Mouse (Mus musculus): ENCODE data around the gene Dlx5. TPM values are rescaled to one million over a fixed set of nuclear protein-coding genes. Genes with fewer than 3 reads are reported as not detected.

Gene Dlx5
- total and polyA plus RNA-seq, 3 experiments = not detected

DNA sequence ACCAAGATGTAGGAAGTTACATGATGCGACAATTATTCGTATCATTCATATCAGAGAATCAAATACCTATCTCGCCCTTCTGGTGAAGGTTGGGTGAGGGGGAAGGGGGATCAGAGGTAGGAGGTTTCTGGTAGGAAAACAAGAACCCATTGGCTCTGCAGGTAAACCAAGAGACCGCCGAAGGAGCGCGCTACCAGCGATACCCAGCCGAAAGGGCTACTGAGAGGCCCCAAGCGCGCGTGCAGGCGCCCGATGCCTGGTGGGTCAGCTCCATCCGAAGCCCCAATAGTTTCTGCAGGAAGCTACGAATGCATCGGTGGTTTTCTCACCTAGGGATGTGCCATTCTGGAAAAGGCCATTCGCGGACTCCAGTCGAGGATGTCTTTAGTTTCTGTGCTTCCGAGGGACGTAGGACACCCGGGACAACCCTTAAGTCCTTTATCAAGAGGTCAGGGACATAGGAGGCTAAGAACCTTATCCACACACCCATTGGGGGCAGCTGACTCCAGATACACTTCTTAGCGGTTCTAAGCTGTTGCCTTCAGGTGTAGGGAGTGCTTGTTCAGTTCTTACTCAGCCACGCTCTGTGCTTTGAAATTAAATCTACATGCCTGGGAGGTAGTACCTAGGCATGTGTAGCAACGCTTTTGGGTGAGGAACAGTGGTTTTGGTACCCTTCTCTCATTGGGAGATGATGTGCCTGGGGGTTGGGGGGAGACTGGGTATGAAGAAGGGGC lies 31.4 kb downstream of the Dlx5 start:
- no peak overlapping the region for H3K27ac ChIP-seq (ENCODE audit: insufficient read depth, low read depth)
- no peak overlapping the region for H3K4me2 ChIP-seq (ENCODE audit: insufficient read depth, low read depth, poor library complexity, severe bottlenecking)
- TF ChIP-seq NRF1 (IDR thresholded peaks at IDR 0.05; ENCODE audit: low read depth, low read length) (no peak), UBTF (IDR thresholded peaks at IDR 0.05; ENCODE audit: low read depth, low read length) (no peak), MAX (IDR thresholded peaks at IDR 0.05; ENCODE audit: low read length) (no peak), PAX5 (IDR thresholded peaks at IDR 0.05; ENCODE audit: low read length) (no peak), SIN3A (IDR thresholded peaks at IDR 0.05; ENCODE audit: low read length) (no peak), BHLHE40 (IDR thresholded peaks at IDR 0.05; ENCODE audit: low read depth, low read length) (no peak), JUND (conservative IDR thresholded peaks at IDR 0.05; ENCODE audit: low read depth, low read length) (no peak)
- H3K27me3 ChIP-seq (replicated peaks) = no peaks in the 10 kb centered on the region
- peaks cover 0 to 5% of the 10 kb centered on the region in 2 experiments; a peak in 1 of 4 replicates for H3K4me1 ChIP-seq (ENCODE audit: control insufficient read depth in 1 of 2, insufficient read depth in 2 of 2)
- no peaks in the 10 kb centered on the region for H3K36me3 ChIP-seq (replicated peaks in 1 of 2; ENCODE audit: control insufficient read depth in 1 of 2, insufficient read depth in 1 of 2, low read length in 1 of 2)
- in situ Hi-C loops (cut with MboI; ENCODE audit: low pct_ligation_motif_present, low pct_unique_long_range_greater_than_20kb, low sequenced_read_pairs) (no loop called here), dilution Hi-C loops (cut with MboI; ENCODE audit: extremely low pct_ligation_motif_present, extremely low pct_unique_long_range_greater_than_20kb, low sequenced_read_pairs) (no loop called here)
- no peak overlapping the region for H3K4me3 ChIP-seq (replicated peaks in 1 of 3; ENCODE audit: low read depth in 2 of 3, low read length in 2 of 3, poor library complexity in 1 of 3)
- DNase-seq (ENCODE audit: extremely low read depth) = no peak
- no peaks in the 10 kb centered on the region for H3K9me3 ChIP-seq (replicated peaks; ENCODE audit: low read length)
- no peak overlapping the region for H3K9ac ChIP-seq (ENCODE audit: insufficient read depth, low read depth)
- H3K79me2 ChIP-seq (replicated peaks; ENCODE audit: control insufficient read depth, extremely low read depth, insufficient read depth, poor library complexity, severe bottlenecking) = no peaks in the 10 kb centered on the region

DNA sequence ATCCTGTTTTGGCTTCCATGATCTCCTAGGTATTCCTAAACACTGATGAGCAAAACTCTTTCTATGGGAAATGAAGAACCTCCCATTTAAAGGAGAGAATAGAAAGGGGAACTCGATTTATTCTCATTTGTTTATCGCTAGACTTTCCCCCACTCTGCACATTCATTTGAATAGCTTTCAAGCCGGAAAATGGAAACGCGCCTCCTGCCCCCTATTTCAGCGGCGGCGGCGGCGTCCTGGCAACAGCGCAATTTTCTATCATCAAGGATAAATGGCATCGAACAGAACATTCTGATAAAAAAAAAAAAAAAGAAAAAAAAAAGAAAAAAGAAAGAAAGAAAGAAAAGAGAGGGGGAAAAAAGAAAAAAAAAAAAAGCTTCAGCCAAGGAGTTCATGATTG lies 32.1 kb downstream of the Dlx5 start:
- TF ChIP-seq MAX (IDR thresholded peaks at IDR 0.05; ENCODE audit: low read length) (no peak), EP300 (IDR thresholded peaks at IDR 0.05; ENCODE audit: low read length) (no peak), HCFC1 (IDR thresholded peaks at IDR 0.05; ENCODE audit: low read depth, low read length) (no peak), MEF2A (IDR thresholded peaks at IDR 0.05; ENCODE audit: borderline replicate concordance, low read depth, low read length) (no peak), JUN (IDR thresholded peaks at IDR 0.05; ENCODE audit: insufficient read depth, low read depth, low read length) (no peak), MXI1 (IDR thresholded peaks at IDR 0.05; ENCODE audit: low read depth, low read length) (no peak)
- Histone ChIP-seq H3K79me2 (replicated peaks; ENCODE audit: control insufficient read depth, extremely low read depth, insufficient read depth, poor library complexity, severe bottlenecking) (no peaks in the 10 kb centered on the region), H3K4me3 (replicated peaks in 1 of 3; ENCODE audit: low read depth in 2 of 3, low read length in 2 of 3, poor library complexity in 1 of 3) (no peak overlapping the region), H3K36me3 (replicated peaks in 1 of 2; ENCODE audit: control insufficient read depth in 1 of 2, insufficient read depth in 1 of 2, low read length in 1 of 2) (no peaks in the 10 kb centered on the region), H3K27me3 (replicated peaks) (no peaks in the 10 kb centered on the region), H3K27ac (ENCODE audit: insufficient read depth, low read depth) (no peak overlapping the region), H3K9ac (ENCODE audit: insufficient read depth, low read depth) (no peak overlapping the region), H3K4me2 (ENCODE audit: insufficient read depth, low read depth, poor library complexity, severe bottlenecking) (no peak overlapping the region), H3K9me3 (replicated peaks; ENCODE audit: low read length) (no peaks in the 10 kb centered on the region), H3K4me1 (ENCODE audit: control insufficient read depth in 1 of 2, insufficient read depth in 2 of 2) (peaks cover 0 to 5% of the 10 kb centered on the region in 2 experiments; a peak in 1 of 4 replicates)
- DNase-seq (ENCODE audit: extremely low read depth) = no peak
- dilution Hi-C loops (cut with MboI; ENCODE audit: extremely low pct_ligation_motif_present, extremely low pct_unique_long_range_greater_than_20kb, low sequenced_read_pairs) = no loop called here
- in situ Hi-C loops (cut with MboI; ENCODE audit: low pct_ligation_motif_present, low pct_unique_long_range_greater_than_20kb, low sequenced_read_pairs) = no loop called here

DNA sequence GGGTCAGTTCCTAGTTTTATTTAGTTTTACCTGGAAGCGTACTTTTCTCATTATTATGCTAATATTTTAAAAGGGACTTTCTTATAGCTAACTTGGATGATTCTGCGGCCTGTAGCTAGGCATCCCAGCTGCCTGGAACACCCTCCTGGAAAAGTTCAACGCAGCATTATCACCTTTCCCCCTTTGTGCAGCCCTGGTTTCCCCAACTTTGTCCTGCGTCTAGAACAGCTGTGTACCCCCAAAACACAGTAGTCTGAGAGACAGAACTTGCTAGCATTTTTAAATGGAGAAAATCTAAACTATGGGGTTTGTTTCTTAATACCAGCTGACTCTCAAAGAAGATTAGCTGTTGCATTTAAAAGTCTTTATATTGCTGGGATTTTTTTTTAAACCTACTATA lies 33.3 kb downstream of the Dlx5 start:
- no peaks in the 10 kb centered on the region for H3K27me3 ChIP-seq (replicated peaks)
- no peak overlapping the region for H3K4me3 ChIP-seq (replicated peaks in 1 of 3; ENCODE audit: low read depth in 2 of 3, low read length in 2 of 3, poor library complexity in 1 of 3)
- H3K9ac ChIP-seq (ENCODE audit: insufficient read depth, low read depth) = no peak overlapping the region
- dilution Hi-C loops (cut with MboI; ENCODE audit: extremely low pct_ligation_motif_present, extremely low pct_unique_long_range_greater_than_20kb, low sequenced_read_pairs) = no loop called here
- H3K79me2 ChIP-seq (replicated peaks; ENCODE audit: control insufficient read depth, extremely low read depth, insufficient read depth, poor library complexity, severe bottlenecking) = no peaks in the 10 kb centered on the region
- H3K27ac ChIP-seq (ENCODE audit: insufficient read depth, low read depth) = no peak overlapping the region
- H3K9me3 ChIP-seq (replicated peaks; ENCODE audit: low read length) = no peaks in the 10 kb centered on the region
- H3K36me3 ChIP-seq (replicated peaks in 1 of 2; ENCODE audit: control insufficient read depth in 1 of 2, insufficient read depth in 1 of 2, low read length in 1 of 2) = no peaks in the 10 kb centered on the region
- no peak for TF ChIP-seq CHD1 (IDR thresholded peaks at IDR 0.05; ENCODE audit: low read depth, low read length)
- in situ Hi-C loops (cut with MboI; ENCODE audit: low pct_ligation_motif_present, low pct_unique_long_range_greater_than_20kb, low sequenced_read_pairs) = no loop called here
- H3K4me2 ChIP-seq (ENCODE audit: insufficient read depth, low read depth, poor library complexity, severe bottlenecking) = no peak overlapping the region
- DNase-seq (ENCODE audit: extremely low read depth) = no peak
- peaks cover 0 to 5% of the 10 kb centered on the region in 2 experiments; a peak in 1 of 4 replicates for H3K4me1 ChIP-seq (ENCODE audit: control insufficient read depth in 1 of 2, insufficient read depth in 2 of 2)

Data from CH12.LX (cell line).